Mouse (Mus musculus) gastrocnemius, postnatal 36 days (tissue): ENCODE measurements around the gene Abraxas1. TPM values are rescaled to one million over a fixed set of nuclear protein-coding genes. Genes with fewer than 3 reads are reported as not detected.

ENCODE experiments used
- total RNA-seq, 2 experiments: library from RNA; stranded (reverse); gene quantifications; 2 replicates each; pipeline ENCODE4 v1.2.3; 2021

The Abraxas1 gene
- total RNA-seq, 2 experiments from 2014 or later, result 3.0 to 4.3 TPM

Other genes with a start within 250 kb of the Abraxas1 start
- gene Plac8, start 248.7 kb downstream of the Abraxas1 start, total RNA-seq, result not detected
- gene Coq2, start 145.8 kb downstream of the Abraxas1 start, total RNA-seq, result 10 to 100 TPM; 54.4 to 65.5 TPM
- under 1 TPM; 0.31 to 0.32 TPM for gene Hpse, start 101.2 kb downstream of the Abraxas1 start, total RNA-seq
- gene Helq, start 22.4 kb downstream of the Abraxas1 start, total RNA-seq, result 1 to 10 TPM; 6.2 to 8.9 TPM
- 10 to 100 TPM; 63.1 to 64.4 TPM for gene Mrps18c, start 22.3 kb downstream of the Abraxas1 start, total RNA-seq
- 1 to 10 TPM; 6.0 to 7.6 TPM for gene Gpat3, start 24.7 kb upstream of the Abraxas1 start, total RNA-seq